Mouse (Mus musculus) stomach, embryonic 16.5 days (tissue): Measurements from ENCODE around the gene Sumf1. TPM values are rescaled to one million over a fixed set of nuclear protein-coding genes. Genes with fewer than 3 reads are reported as not detected.

Source experiments
- ATAC-seq: fragments of 200-750 bp; cut with Nextera tagmentation; 2 replicates; pipeline ENCODE4 v1.8.0; 2017; ENCODE audit warnings: moderate number of reproducible peaks, moderate TSS enrichment; ENCODE audit not compliant: insufficient read depth, low FRiP score
- H3K27ac ChIP-seq: fragments of 300-500 bp; sonication (generic); 2 replicates; pipeline ENCODE4 v1.5.1; 2014; ENCODE audit warnings: low read length
- H3K27me3 ChIP-seq: fragments of 300-500 bp; sonication (generic); 2 replicates; pipeline ENCODE4 v1.6.1; 2014; ENCODE audit warnings: low read length, control low read depth, mixed read lengths; ENCODE audit not compliant: control insufficient read depth, insufficient read depth
- H3K36me3 ChIP-seq: fragments of 300-500 bp; sonication (generic); 2 replicates; pipeline ENCODE4 v1.6.1; 2014; ENCODE audit warnings: low read length; ENCODE audit not compliant: control insufficient read depth, insufficient read depth
- H3K4me1 ChIP-seq: fragments of 300-500 bp; sonication (generic); 2 replicates; pipeline ENCODE4 v1.6.1; 2014; ENCODE audit warnings: low read length, control low read depth, mixed read lengths; ENCODE audit not compliant: control insufficient read depth, insufficient read depth
- H3K4me2 ChIP-seq: fragments of 300-500 bp; sonication (generic); 2 replicates; pipeline ENCODE4 v1.6.1; 2014; ENCODE audit warnings: low read depth, low read length, mixed read lengths
- H3K4me3 ChIP-seq: fragments of 300-500 bp; sonication (generic); replicated peaks from 2 replicates; pipeline ENCODE4 v1.5.1; 2014; ENCODE audit warnings: mild to moderate bottlenecking, low read length
- H3K9ac ChIP-seq: fragments of 300-500 bp; sonication (generic); 2 replicates; pipeline ENCODE4 v1.6.1; 2014; ENCODE audit warnings: low read length
- H3K9me3 ChIP-seq: fragments of 300-500 bp; sonication (generic); replicated peaks from 2 replicates; pipeline ENCODE4 v1.6.1; 2016; ENCODE audit warnings: low read length, control low read depth; ENCODE audit not compliant: control insufficient read depth
- WGBS: fragments of 180-500 bp; shearing (Covaris S2); extraction: QIAGEN DNeasy Blood & Tissue Kit; methylation state at CpG from one replicate; pipeline ENCODE4 v1.1.7; 2014; 5-methylcytosine and 5-hydroxymethylcytosine counted together
- polyA plus RNA-seq: library from polyadenylated mRNA; unstranded; fragments of >200 nt; fragmentation: Nextera tagmentation; extraction: Ambion mirVana; gene quantifications from 2 replicates; pipeline ENCODE4 v1.2.1, GENCODE M21; 2015

The Sumf1 gene
- polyA plus RNA-seq, 1 experiment from 2014 or later, result 22.6 TPM

DNA sequence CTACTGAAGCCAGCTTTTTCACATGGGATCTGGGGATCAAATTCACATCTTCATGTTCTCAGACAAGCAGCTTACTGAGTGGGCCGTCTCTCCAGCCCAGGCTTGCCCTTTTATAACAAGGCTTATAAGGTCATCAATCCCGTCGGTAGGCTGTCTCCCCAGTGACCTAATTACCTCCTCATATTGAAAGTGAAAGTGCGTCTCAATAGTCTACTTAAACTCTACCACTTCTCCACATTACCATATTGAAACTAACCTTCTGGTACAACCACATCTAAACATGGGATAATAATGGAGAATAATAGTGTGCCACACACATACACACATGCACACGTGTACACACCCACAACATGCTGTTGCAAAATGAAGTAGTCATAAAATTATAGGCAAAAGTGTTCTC lies 20.4 kb downstream of the Sumf1 start:
- 78% methylated on average over 5 of the region's 5 CpGs for WGBS
- Histone ChIP-seq H3K9ac (no peak overlapping the region), H3K9me3 (no peaks in the 10 kb centered on the region), H3K4me1 (0 out of 2 replicates have a peak, but pooled peaks cover 4% of the 10 kb centered on the region), H3K4me2 (no peak overlapping the region), H3K4me3 (no peak overlapping the region), H3K36me3 (no peaks in the 10 kb centered on the region), H3K27ac (no peak overlapping the region), H3K27me3 (no peaks in the 10 kb centered on the region)
- no peak for ATAC-seq

DNA sequence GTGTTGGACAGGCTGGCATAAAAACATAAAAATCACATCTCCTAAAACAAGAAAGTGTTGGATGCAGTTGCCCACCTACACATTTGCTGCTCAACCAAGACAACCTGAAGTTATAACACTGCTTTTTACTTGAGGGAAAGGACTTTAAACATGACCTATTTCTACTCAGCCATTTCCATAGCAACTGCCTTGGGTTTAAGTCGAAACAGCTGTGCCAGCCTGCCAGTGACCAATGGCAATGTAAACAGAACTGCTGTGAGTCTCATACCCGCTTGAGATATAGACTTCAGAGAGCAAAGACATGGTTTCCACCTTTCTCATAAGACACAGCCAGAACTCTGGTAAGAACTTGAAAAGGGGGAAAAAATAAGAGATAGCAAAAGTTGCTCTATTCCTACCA lies 24.8 kb downstream of the Sumf1 start:
- H3K27ac ChIP-seq, result no peak overlapping the region
- H3K9me3 ChIP-seq, result no peaks in the 10 kb centered on the region
- H3K9ac ChIP-seq, result no peak overlapping the region
- H3K27me3 ChIP-seq, result no peaks in the 10 kb centered on the region
- H3K4me3 ChIP-seq, result no peak overlapping the region
- H3K4me2 ChIP-seq, result no peak overlapping the region
- no peaks in the 10 kb centered on the region for H3K36me3 ChIP-seq
- 0 out of 2 replicates have a peak, but pooled peaks cover 8% of the 10 kb centered on the region for H3K4me1 ChIP-seq
- no peak for ATAC-seq
- WGBS, result 28% methylated on average over 2 of the region's 2 CpGs

DNA sequence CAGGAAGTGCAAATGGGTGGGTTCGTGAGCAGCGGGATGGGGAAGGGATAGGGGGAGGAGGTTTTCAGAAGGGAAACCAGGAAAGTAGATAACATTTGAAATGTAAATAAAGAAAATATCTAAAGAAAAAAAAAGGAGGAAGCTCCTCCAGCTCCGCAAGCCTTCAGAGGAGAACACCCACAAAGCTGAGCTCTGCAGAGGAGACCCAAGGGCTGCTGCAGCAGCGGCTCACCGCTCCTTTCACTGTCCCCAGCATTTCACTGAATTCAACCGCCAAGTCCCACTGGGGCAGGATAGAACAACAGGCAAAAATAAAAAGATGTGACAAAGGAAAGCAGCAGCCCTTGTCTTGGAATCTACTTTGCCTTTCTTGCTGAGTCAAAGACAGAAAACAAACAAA lies 28.5 kb downstream of the Sumf1 start:
- Histone ChIP-seq H3K4me1 (peaks cover 14% of the 10 kb centered on the region; the same call in 1 of the 2 replicates), H3K4me2 (no peak overlapping the region), H3K9ac (no peak overlapping the region), H3K9me3 (no peaks in the 10 kb centered on the region), H3K4me3 (no peak overlapping the region), H3K27ac (no peak overlapping the region), H3K27me3 (no peaks in the 10 kb centered on the region), H3K36me3 (no peaks in the 10 kb centered on the region)
- 41% methylated on average over 6 of the region's 6 CpGs for WGBS
- no peak for ATAC-seq

DNA sequence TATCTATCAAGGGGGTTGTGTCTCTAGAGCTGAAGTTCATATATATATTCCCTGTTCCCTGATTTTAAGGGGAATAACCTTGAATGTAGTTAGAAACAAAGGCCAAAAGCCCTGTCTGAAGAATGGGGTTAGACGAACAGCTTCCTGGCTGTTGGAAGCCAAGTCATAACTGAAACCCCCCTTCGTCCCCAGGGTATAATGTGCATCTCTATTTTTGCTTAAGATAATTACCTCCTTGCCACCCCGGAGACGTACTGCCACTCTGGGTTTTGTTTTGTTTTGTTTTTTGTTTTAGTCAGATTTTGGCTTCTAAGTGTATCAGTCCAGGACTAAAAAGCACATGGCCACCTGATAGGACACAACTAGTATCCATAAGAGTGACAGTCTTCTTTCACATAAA lies 31.1 kb downstream of the Sumf1 start:
- ATAC-seq, result no peak
- WGBS, result 94% methylated on average over 4 of the region's 4 CpGs
- H3K36me3 ChIP-seq, result no peaks in the 10 kb centered on the region
- H3K9me3 ChIP-seq, result no peaks in the 10 kb centered on the region
- peaks cover 10% of the 10 kb centered on the region; the same call in 1 of the 2 replicates for H3K4me1 ChIP-seq
- H3K4me2 ChIP-seq, result no peak overlapping the region
- no peak overlapping the region for H3K9ac ChIP-seq
- no peak overlapping the region for H3K27ac ChIP-seq
- H3K4me3 ChIP-seq, result no peak overlapping the region
- H3K27me3 ChIP-seq, result no peaks in the 10 kb centered on the region

DNA sequence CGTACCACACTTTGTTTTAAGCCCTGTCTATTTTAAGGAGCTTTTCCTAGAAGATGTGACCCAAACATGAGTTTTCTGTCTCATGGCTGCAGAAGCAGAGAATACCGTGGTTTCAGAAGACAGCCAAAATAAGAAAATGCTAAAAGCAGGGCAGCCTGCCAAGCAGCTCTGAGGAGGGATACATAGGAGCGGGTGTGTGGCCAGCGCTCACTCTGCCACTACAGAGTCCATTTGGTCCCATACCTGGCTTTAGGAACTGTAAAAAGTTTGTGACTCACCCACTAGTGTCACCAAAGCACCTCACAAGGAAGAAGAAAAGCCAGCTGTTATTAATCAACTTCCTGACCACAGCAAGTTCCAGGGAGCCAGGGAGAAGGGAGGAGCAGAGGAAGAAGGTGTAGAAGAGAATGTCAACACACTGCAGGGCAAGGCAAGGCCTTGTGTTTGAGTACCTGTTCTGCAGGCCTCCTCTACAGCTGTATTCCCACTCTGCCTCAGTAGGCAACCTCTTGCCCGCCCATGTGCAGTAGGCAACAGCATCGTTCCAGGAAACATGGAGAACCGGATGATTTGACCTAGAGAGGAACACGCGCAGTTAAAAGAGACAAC lies 32.6 kb downstream of the Sumf1 start:
- peaks cover 10% of the 10 kb centered on the region; the same call in 1 of the 2 replicates for H3K4me1 ChIP-seq
- H3K36me3 ChIP-seq, result no peaks in the 10 kb centered on the region
- no peak overlapping the region for H3K9ac ChIP-seq
- no peak overlapping the region for H3K4me2 ChIP-seq
- H3K4me3 ChIP-seq, result no peak overlapping the region
- WGBS, result 75% methylated on average over 9 of the region's 9 CpGs
- no peaks in the 10 kb centered on the region for H3K9me3 ChIP-seq
- no peaks in the 10 kb centered on the region for H3K27me3 ChIP-seq
- H3K27ac ChIP-seq, result peak overlapping the region; percentile 17; the same call in 1 of the 2 replicates
- ATAC-seq, result peak; percentile 76; the same call in 1 of the 2 replicates

DNA sequence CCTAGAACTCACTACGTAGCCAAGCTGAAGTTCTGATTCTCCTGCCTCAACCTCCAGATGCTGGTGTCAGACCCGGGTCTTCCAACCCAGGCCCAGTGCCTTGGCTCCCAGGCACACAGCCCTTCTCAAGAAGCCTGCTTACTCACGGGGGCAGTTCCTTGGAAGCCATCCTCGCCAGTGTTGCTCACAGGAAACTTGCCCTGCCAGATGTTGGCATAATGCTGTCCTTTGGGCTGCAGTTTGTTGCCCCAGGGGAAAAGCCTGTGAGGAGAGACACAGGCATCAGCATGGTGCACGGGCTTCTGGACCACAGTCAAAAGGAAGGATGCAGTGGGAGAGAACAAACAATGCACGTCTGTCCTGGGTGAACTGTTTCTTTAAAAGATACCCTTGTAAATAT lies 33.3 kb downstream of the Sumf1 start:
- Histone ChIP-seq H3K4me1 (peaks cover 6% of the 10 kb centered on the region; the same call in 1 of the 2 replicates), H3K27me3 (no peaks in the 10 kb centered on the region), H3K9me3 (no peaks in the 10 kb centered on the region), H3K27ac (peak overlapping the region; percentile 17; the same call in 1 of the 2 replicates), H3K4me2 (no peak overlapping the region), H3K9ac (no peak overlapping the region), H3K36me3 (no peaks in the 10 kb centered on the region), H3K4me3 (no peak overlapping the region)
- WGBS, result 81% methylated on average over 6 of the region's 6 CpGs
- no peak for ATAC-seq

DNA sequence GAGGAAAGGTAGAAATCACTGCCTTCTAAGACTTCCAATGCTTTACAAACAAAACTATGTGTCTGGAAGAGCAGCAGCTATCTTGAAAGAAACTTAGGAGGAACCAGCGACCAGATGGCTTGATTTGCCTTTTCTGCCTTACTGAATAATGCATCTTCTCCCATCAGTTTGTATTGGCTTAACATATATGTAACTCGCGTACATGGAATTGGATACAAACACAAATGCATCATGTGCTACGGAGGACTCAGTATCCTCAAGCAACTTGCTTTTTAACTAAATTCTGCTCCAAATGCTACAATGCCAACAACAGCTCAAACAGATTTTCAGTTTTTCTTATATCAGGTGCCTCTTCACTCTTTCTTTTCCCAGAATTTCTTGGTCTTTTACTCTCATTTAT lies 36.1 kb downstream of the Sumf1 start:
- H3K4me2 ChIP-seq, result no peak overlapping the region
- no peaks in the 10 kb centered on the region for H3K9me3 ChIP-seq
- no peak for ATAC-seq
- 91% methylated on average over 4 of the region's 4 CpGs for WGBS
- H3K9ac ChIP-seq, result no peak overlapping the region
- no peaks in the 10 kb centered on the region for H3K36me3 ChIP-seq
- H3K4me3 ChIP-seq, result no peak overlapping the region
- peaks cover 6% of the 10 kb centered on the region; the same call in 1 of the 2 replicates for H3K4me1 ChIP-seq
- no peak overlapping the region for H3K27ac ChIP-seq
- H3K27me3 ChIP-seq, result no peaks in the 10 kb centered on the region

DNA sequence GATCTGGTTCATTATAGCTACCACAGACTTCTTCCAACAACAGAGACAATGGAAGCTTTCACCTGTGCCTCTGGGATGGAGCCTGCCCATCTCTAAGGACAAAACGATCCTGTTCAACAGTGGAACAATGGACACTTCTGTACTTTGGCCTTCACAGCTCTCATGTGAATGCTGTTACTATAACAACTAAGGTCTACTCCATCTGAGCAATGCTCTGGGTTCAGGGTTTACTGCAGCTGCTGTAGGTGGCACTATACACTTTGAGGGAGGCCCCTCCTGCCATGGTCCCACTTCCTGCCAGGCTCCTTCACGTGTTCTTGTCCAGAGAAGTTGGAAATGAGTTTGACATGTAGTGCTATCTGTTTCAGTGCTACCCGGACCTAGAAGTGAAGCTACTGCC lies 36.9 kb downstream of the Sumf1 start:
- no peaks in the 10 kb centered on the region for H3K9me3 ChIP-seq
- H3K4me2 ChIP-seq, result no peak overlapping the region
- H3K27me3 ChIP-seq, result no peaks in the 10 kb centered on the region
- ATAC-seq, result no peak
- no peak overlapping the region for H3K27ac ChIP-seq
- no peak overlapping the region for H3K9ac ChIP-seq
- H3K36me3 ChIP-seq, result no peaks in the 10 kb centered on the region
- no peak overlapping the region for H3K4me3 ChIP-seq
- peaks cover 6% of the 10 kb centered on the region; the same call in 1 of the 2 replicates for H3K4me1 ChIP-seq
- 51% methylated on average over 3 of the region's 3 CpGs for WGBS

DNA sequence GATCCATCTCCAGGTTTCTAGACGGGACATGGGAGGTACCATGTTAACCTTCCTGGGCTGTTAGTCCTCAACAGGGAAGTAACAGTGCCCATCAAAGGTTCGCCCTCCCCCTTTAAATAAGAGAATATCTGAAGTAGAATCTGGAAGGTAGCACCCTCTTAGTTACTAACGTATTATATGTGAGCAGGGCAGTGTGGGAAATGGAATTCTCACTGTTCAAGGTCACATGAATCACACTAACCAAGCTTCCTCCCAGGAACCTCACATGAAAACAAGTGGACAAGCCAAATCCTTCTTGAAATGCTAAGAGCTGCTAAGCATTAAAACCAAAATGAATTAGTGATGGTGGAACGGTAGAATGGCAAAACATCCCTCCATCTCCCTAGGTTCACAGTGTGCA lies 38.7 kb downstream of the Sumf1 start:
- no peak for ATAC-seq
- Histone ChIP-seq H3K4me1 (no peaks in the 10 kb centered on the region), H3K27ac (no peak overlapping the region), H3K27me3 (no peaks in the 10 kb centered on the region), H3K36me3 (no peaks in the 10 kb centered on the region), H3K9me3 (no peaks in the 10 kb centered on the region), H3K4me2 (no peak overlapping the region), H3K4me3 (no peak overlapping the region), H3K9ac (no peak overlapping the region)
- 87% methylated on average over 4 of the region's 4 CpGs for WGBS
